Mouse (Mus musculus): ENCODE data around the gene Kmt5a. TPM values are rescaled to one million over a fixed set of nuclear protein-coding genes. Genes with fewer than 3 reads are reported as not detected.

The Kmt5a gene
- 52.3 and 71.3 TPM in 2 replicates for polyA plus RNA-seq (2016; fragmentation: Nextera tagmentation; extraction: Ambion mirVana)

DNA sequence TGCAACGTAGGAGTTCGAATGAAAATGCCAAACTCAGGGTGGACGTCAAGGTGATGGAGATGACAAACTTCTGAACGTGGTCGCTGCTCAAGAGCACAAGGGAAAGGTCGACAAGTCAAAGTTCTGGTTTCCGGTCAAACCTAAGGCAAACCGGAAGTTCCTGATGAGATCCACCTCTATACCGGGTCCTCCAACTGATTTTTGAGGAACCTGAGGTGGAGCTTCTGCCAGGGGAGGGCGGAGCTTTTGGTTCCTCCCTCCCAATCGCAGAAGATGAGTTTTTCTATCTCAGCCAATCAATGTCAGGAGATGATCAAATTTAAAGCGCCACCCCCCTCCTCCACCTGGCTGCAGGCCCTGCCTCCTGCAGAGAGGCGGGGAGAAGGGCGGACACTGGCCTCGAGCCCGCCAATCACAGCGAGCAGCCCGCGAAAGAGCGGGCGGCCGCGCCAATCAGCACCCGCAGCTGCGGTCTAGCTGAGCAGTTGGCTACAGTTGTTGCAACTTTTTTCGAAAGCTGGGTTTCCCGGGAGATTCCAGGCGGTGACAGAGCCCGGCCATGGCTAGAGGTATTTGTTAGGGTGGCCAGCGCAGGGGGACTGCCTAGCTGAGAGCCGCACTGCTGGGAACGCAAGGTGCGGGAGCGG is at the start of gene Kmt5a:
TSS of gene Kmt5a (plus strand) at position 484 of the 647 bp plus-strand sequence.
- WGBS, result under 1% methylated on average over 34 of the region's 34 CpGs
- Histone ChIP-seq H3K9me3 (replicated peaks) (no peaks in the 10 kb centered on the region), H3K4me1 (peaks cover 12% of the 10 kb centered on the region), H3K27ac (peak within 1 kb of the TSS; percentile 91), H3K27me3 (ENCODE audit: low read depth, poor library complexity, severe bottlenecking) (no peaks in the 10 kb centered on the region), H3K36me3 (peaks cover 5% of the 10 kb centered on the region; the same call in 1 of the 2 replicates), H3K4me3 (peak within 1 kb of the TSS; percentile 82)
- peak; percentile 92 for DNase-seq (ENCODE audit: low spot score)

DNA sequence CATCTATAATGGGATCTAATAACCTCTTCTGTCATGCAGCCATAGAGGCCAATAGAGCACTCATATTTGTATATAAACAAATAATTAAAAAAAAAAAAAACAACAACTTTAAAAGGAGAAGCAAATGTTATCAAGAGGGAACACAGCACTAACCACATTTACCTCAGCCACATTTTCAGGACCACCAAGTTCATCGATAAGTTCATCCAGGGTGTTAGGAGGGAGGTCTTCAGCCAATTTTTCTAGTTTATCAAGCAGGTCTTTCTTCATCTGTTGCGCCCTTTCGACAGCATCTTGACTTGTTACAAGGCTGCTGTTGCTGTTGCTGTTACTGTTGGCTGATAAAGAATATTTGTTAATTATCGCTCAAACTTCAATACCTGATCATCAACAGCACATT is 47.3 kb upstream of the Kmt5a start:
- Histone ChIP-seq H3K36me3 (peaks cover 100% of the 10 kb centered on the region), H3K4me3 (no peak overlapping the region), H3K9me3 (replicated peaks) (no peaks in the 10 kb centered on the region), H3K27me3 (ENCODE audit: low read depth, poor library complexity, severe bottlenecking) (no peaks in the 10 kb centered on the region), H3K27ac (no peak overlapping the region), H3K4me1 (no peaks in the 10 kb centered on the region)
- 97% methylated on average over 4 of the region's 4 CpGs for WGBS
- DNase-seq (ENCODE audit: low spot score), result no peak

DNA sequence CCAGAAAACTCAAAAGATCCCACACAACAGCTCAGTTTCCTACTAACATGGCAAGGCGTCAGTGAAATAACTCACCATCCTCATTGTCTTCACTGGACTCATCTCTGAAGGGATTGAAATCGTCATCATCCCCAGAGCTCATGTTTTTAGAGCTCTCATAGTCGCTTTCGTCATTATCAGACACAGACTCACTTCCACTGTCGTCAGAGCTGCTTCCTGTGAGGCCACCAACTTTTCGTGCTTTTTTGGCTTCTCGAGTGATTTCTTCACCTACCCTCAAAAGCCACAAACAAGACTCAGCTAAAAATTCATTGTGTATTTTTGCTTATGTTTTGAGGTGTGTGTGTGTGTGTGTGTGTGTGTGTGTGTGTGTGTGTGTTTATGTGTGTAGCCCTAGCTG is 46.0 kb upstream of the Kmt5a start:
- DNase-seq (ENCODE audit: low spot score), result no peak
- Histone ChIP-seq H3K9me3 (replicated peaks) (no peaks in the 10 kb centered on the region), H3K27ac (no peak overlapping the region), H3K36me3 (peaks cover 100% of the 10 kb centered on the region), H3K27me3 (ENCODE audit: low read depth, poor library complexity, severe bottlenecking) (no peaks in the 10 kb centered on the region), H3K4me1 (no peaks in the 10 kb centered on the region), H3K4me3 (no peak overlapping the region)
- 94% methylated on average over 7 of the region's 7 CpGs for WGBS

DNA sequence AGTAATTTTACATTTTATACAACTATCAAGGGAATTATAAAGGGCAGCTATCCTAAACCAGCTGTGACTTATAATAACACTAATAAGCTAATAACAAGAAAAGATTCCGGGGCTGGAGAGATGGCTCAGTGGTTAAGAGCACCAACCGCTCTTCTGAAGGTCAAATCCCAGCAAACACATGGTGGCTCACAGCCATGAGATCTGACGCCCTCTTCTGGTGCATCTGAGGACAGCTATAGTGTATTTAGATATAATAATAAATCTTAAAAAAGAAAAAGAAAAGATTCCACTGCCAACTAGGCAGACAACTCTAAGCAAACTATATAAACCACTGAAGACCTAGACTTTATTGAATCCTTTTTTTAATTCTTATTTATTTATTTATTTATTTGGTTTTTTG is 28.9 kb upstream of the Kmt5a start:
- Histone ChIP-seq H3K27ac (no peak overlapping the region), H3K9me3 (replicated peaks) (no peaks in the 10 kb centered on the region), H3K27me3 (ENCODE audit: low read depth, poor library complexity, severe bottlenecking) (no peaks in the 10 kb centered on the region), H3K4me3 (no peak overlapping the region), H3K36me3 (peaks cover 95% of the 10 kb centered on the region), H3K4me1 (no peaks in the 10 kb centered on the region)
- DNase-seq (ENCODE audit: low spot score), result no peak
- WGBS, result 90% methylated on average over 3 of the region's 3 CpGs

DNA sequence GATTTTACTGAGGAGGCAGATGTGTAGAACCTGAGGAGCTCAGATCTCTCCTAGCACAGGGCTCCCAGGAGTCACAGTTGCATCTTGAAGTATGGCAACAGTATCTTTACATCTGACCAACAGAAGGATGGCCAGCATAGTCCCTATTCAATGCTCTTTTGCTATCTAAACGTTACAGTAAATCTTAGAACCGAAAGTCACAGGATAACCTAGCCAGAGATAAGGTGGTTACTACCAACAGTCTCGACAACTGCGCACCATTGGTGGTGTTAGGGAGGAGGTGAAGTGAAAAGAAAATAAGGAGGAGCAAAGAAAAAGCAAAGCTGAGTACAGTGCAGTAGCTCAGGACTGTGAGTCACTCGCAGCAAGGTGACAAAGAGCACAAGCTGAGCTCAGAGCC is 27.6 kb upstream of the Kmt5a start:
- Histone ChIP-seq H3K4me3 (no peak overlapping the region), H3K27ac (no peak overlapping the region), H3K9me3 (replicated peaks) (no peaks in the 10 kb centered on the region), H3K27me3 (ENCODE audit: low read depth, poor library complexity, severe bottlenecking) (no peaks in the 10 kb centered on the region), H3K4me1 (no peaks in the 10 kb centered on the region), H3K36me3 (peaks cover 85% of the 10 kb centered on the region)
- WGBS, result 95% methylated on average over 5 of the region's 5 CpGs
- DNase-seq (ENCODE audit: low spot score), result no peak

DNA sequence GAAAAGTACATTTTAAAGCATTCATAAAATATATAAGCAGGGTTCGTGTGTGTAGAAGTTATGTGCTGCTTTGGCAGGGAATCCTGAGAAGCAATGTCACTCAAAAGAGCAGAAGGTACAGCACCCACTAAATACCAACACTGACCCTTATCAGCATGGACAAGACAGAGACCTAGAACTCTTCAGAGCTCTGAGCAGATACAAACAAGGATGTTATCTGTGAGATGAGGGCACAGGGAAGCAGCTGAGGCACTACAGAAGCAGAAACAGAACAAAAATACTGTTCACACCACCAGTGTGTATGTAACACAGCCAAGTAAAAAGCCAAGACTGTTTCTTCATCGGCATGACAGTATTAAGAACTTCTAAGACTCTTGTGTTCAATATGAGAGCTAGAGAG is 20.8 kb upstream of the Kmt5a start:
- no peak for DNase-seq (ENCODE audit: low spot score)
- peaks cover under 1% of the 10 kb centered on the region; the same call in 1 of the 2 replicates for H3K4me1 ChIP-seq
- no peak overlapping the region for H3K27ac ChIP-seq
- no peaks in the 10 kb centered on the region for H3K27me3 ChIP-seq (ENCODE audit: low read depth, poor library complexity, severe bottlenecking)
- 94% methylated on average over 2 of the region's 2 CpGs for WGBS
- peaks cover 65% of the 10 kb centered on the region for H3K36me3 ChIP-seq
- no peaks in the 10 kb centered on the region for H3K9me3 ChIP-seq (replicated peaks)
- no peak overlapping the region for H3K4me3 ChIP-seq

DNA sequence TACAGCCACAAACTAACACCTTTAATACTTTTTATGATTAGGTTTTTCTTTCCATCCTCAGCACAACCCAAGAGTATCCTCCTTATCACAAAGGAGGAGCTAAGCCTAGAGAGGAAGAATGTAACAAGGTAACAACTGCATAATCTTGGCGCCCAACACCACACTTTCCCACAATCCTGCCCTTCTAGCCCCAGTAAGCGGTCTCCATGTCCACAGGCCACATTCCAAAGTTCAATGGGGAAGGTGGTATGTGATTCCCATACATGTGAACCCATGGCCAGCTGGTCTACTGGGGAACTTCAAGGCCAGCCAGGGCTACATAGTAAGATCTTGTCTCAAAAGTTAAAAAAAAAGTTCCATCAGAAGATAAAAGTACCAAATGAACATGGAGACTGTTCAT is 17.9 kb upstream of the Kmt5a start:
- H3K4me3 ChIP-seq, result no peak overlapping the region
- no peak overlapping the region for H3K27ac ChIP-seq
- no peak for DNase-seq (ENCODE audit: low spot score)
- no peaks in the 10 kb centered on the region for H3K27me3 ChIP-seq (ENCODE audit: low read depth, poor library complexity, severe bottlenecking)
- peaks cover 48% of the 10 kb centered on the region for H3K36me3 ChIP-seq
- H3K4me1 ChIP-seq, result peaks cover 9% of the 10 kb centered on the region
- WGBS, result 92% methylated on average over 2 of the region's 2 CpGs
- H3K9me3 ChIP-seq (replicated peaks), result no peaks in the 10 kb centered on the region

DNA sequence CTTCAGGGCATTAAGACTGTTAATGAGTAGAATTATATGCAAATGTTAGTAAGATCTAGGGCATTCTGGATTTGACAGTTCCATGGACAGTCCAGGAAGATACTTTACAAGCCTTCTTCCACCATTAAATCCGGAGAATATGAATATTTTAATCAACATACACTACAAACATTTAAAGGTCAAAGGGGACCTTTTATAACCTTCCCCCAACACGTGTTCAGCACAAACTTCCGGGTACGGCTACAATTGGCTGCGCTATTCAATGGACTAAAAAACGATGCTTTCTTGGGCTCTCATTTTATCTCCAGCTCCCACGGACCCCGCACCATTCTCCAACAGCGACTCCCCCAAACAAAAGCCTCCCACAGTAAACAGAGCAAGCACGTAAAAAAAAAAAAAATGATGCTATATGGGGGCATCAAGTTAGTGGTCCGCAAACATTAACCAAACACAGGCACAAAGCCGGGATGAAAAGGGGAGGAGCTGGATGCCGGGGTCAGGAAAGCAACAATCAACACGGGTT is 15.5 kb upstream of the Kmt5a start:
- peak overlapping the region; percentile 100 for H3K4me3 ChIP-seq
- H3K4me1 ChIP-seq, result peaks cover 9% of the 10 kb centered on the region
- H3K27me3 ChIP-seq (ENCODE audit: low read depth, poor library complexity, severe bottlenecking), result no peaks in the 10 kb centered on the region
- 5% methylated on average over 14 of the region's 14 CpGs for WGBS
- DNase-seq (ENCODE audit: low spot score), result no peak
- peaks cover 27% of the 10 kb centered on the region for H3K36me3 ChIP-seq
- H3K9me3 ChIP-seq (replicated peaks), result no peaks in the 10 kb centered on the region
- H3K27ac ChIP-seq, result peak overlapping the region; percentile 93

DNA sequence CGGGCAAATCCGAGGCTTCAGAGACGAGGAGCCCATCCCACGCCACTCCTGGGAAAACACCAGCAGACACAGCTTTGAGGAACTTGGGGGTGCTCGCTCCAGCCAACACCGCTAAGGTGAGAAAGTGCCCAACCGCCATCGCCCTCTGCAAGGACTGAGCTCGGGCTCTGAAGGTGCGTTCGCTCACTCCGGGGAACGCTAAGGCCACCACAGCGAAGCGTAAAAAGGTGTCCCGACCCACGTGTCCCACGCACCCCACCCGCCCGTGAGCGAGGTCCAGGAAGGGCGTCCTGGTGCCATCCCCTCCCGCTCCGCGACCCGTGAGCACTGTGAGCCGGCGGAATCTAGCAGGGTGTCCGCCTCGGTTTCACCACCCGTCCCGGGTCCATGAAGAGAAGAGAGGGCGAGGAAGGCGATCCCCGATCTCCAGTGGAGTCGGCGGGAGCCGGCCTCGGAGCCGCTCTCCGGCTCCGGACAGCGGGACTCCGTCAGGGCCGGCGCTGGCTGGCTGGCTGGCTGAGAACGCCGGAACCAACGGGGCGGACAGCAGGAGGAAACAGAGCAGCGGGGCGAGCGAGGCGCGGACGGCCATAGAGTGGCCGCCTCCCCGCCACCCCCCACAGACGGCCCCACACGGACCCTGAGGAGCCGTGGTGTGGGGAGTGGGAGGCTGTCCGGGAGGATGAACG is 14.9 kb upstream of the Kmt5a start:
- Histone ChIP-seq H3K36me3 (peaks cover 21% of the 10 kb centered on the region), H3K9me3 (replicated peaks) (no peaks in the 10 kb centered on the region), H3K4me1 (peaks cover 9% of the 10 kb centered on the region), H3K27ac (peak overlapping the region; percentile 93), H3K27me3 (ENCODE audit: low read depth, poor library complexity, severe bottlenecking) (no peaks in the 10 kb centered on the region), H3K4me3 (peak overlapping the region; percentile 100)
- peak; percentile 48 for DNase-seq (ENCODE audit: low spot score)
- under 1% methylated on average over 63 of the region's 63 CpGs for WGBS

DNA sequence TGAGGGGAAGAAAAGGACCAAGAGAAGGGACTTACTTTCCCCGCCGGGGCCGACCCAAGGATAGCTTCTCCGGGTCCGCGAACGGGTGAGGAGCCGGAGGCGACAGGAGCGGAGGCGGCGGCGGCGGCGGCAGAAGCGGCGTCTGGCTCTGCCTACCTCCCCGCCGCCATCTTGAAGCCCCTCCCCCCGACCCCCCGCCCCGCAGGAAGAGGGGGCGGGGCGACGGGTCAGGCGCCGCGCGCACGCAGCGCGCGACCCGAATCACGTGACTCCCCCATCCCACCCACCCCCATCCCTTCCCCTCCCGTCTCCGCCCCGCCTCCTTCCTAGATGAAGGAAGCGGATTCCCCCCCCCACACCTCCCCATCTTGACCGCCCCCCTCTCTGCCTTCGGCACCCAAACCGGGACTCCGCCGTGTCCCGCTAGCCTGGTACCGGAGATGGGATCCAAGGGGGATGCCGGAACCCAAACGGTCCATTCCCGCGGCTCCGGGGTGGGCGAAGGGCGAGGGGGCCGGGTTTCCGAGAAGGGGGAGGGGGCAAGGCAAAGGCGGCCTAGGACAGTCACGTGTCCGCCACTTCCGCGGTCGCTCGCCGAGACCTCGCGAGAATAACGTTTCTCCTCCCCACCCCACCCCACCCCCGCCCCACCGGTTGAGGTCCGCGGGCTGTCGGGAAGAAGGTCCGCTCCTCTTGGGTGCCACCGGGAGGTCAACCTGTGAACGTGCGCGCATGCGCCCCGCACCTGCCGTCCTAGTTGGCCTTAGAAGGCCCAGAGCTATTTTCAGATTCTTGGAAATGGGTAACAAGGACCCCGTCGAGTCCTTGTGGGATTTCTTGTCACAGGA is 14.1 kb upstream of the Kmt5a start, which contains the start of gene Sbno1:
TSS of gene Sbno1 (minus strand) at position 590 of the 848 bp plus-strand sequence.
- under 1% methylated on average over 65 of the region's 81 CpGs for WGBS
- Histone ChIP-seq H3K4me1 (peaks cover 9% of the 10 kb centered on the region), H3K27ac (peak within 1 kb of the TSS; percentile 93)

DNA sequence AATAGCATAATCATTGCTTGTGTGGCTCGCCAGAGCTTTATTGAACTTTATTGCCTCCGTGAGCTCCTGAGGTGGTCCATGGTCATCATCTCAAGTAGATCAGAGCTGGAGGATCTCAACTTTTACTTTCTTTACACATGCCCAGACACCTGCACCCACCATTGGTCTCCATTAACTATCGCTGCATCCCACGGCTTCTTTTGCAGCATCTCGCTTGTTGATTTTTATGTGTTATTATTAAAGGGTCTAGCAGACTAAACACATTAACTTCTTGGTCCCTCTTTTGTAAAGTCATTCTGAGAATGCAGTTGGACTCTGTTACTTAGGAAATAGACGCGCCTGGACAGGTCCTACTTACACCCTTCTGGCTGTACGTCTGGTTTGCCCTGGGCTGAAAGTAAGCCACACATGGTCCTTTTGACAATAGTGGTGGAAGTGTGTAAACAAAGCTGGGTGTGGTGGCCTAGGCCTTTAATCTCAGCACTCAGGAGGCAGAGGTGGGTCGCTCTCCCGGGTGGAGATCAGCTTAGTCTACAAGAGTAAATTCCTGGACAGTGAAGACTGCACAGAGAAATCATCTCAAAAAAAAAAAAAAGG is 13.2 kb upstream of the Kmt5a start:
- H3K27ac ChIP-seq, result peak overlapping the region; percentile 93; the same call in 1 of the 2 replicates
- 90% methylated on average over 10 of the region's 10 CpGs for WGBS

More for the DNA sequence above, 14.1 kb upstream of the Kmt5a start, which contains the start of gene Sbno1:
- no peaks in the 10 kb centered on the region for H3K9me3 ChIP-seq (replicated peaks)
- peaks cover 19% of the 10 kb centered on the region for H3K36me3 ChIP-seq
- peak within 1 kb of the TSS; percentile 100 for H3K4me3 ChIP-seq
- H3K27me3 ChIP-seq (ENCODE audit: low read depth, poor library complexity, severe bottlenecking), result no peaks in the 10 kb centered on the region
- DNase-seq (ENCODE audit: low spot score), result peak; percentile 96

DNA sequence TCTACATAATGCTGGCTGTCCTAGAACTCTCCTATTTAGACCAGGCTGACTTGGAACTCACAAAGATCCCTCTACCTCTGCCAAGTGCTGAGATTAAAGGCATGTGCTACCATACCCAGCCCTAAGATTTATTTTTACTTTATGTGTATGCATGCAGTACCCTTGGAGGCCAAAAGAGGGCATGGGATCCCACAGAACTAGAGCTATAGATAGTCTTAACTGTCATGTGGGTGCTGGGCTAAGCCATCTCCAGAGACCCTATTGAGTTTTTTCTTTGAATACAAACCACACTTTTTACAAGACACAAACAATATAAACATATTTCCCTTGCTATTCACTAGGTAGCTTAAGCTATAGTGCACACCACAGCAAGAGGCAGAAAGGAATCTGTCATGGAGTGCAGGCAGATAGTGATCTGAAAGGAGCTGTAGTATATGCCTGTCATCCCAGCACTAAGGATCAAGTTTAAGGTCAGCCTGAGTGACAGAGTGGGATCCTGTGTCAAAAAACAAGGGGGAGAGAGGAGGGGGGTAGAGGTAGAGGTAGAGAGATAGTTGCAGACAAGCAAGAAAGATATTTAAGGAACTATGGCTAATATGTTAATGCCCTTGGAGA is 7.2 kb upstream of the Kmt5a start:
- Histone ChIP-seq H3K27ac (no peak overlapping the region), H3K9me3 (replicated peaks) (no peaks in the 10 kb centered on the region), H3K27me3 (ENCODE audit: low read depth, poor library complexity, severe bottlenecking) (no peaks in the 10 kb centered on the region), H3K4me1 (no peaks in the 10 kb centered on the region), H3K4me3 (no peak overlapping the region), H3K36me3 (no peaks in the 10 kb centered on the region)
- DNase-seq (ENCODE audit: low spot score), result peak; percentile 44

More for the DNA sequence above, 13.2 kb upstream of the Kmt5a start:
- Histone ChIP-seq H3K4me3 (peak overlapping the region; percentile 100), H3K36me3 (peaks cover 16% of the 10 kb centered on the region), H3K27me3 (ENCODE audit: low read depth, poor library complexity, severe bottlenecking) (no peaks in the 10 kb centered on the region), H3K9me3 (replicated peaks) (no peaks in the 10 kb centered on the region), H3K4me1 (peaks cover 9% of the 10 kb centered on the region)
- no peak for DNase-seq (ENCODE audit: low spot score)
